Mouse (Mus musculus) lung, embryonic 15.5 days (tissue): ENCODE data around the gene Ybx2. TPM values are rescaled to one million over a fixed set of nuclear protein-coding genes. Genes with fewer than 3 reads are reported as not detected.

Experiments used
- ATAC-seq: fragments of 200-750 bp; cut with Nextera tagmentation; 2 replicates; pipeline ENCODE4 v1.8.0; 2017; ENCODE audit warnings: moderate number of reproducible peaks, borderline replicate concordance; ENCODE audit not compliant: low FRiP score, low TSS enrichment; ENCODE audit errors: extremely low read depth
- H3K27ac ChIP-seq: fragments of 300-500 bp; sonication (generic); 2 replicates; pipeline ENCODE4 v1.5.1; 2015; ENCODE audit warnings: moderate library complexity, mild to moderate bottlenecking, inconsistent platforms
- H3K27me3 ChIP-seq: fragments of 300-500 bp; sonication (generic); 2 replicates; pipeline ENCODE4 v1.6.1; 2015; ENCODE audit warnings: inconsistent platforms
- H3K36me3 ChIP-seq: fragments of 300-500 bp; sonication (generic); 2 replicates; pipeline ENCODE4 v1.6.1; 2015; ENCODE audit warnings: inconsistent platforms
- H3K4me1 ChIP-seq: fragments of 300-500 bp; sonication (generic); 2 replicates; pipeline ENCODE4 v1.6.1; 2015; ENCODE audit warnings: inconsistent platforms
- H3K4me2 ChIP-seq: fragments of 300-500 bp; sonication (generic); 2 replicates; pipeline ENCODE4 v1.6.1; 2015; ENCODE audit warnings: inconsistent platforms, mild to moderate bottlenecking, moderate library complexity
- H3K4me3 ChIP-seq: fragments of 300-500 bp; sonication (generic); 2 replicates; pipeline ENCODE4 v1.5.1; 2015; ENCODE audit warnings: mild to moderate bottlenecking, inconsistent platforms
- H3K9ac ChIP-seq: fragments of 300-500 bp; sonication (generic); 2 replicates; pipeline ENCODE4 v1.6.1; 2015; ENCODE audit warnings: inconsistent platforms
- H3K9me3 ChIP-seq: fragments of 300-500 bp; sonication (generic); 2 replicates; pipeline ENCODE4 v1.6.1; 2016; ENCODE audit warnings: inconsistent platforms
- WGBS: fragments of 180-500 bp; shearing (Covaris S2); methylation state at CpG from one replicate; pipeline ENCODE4 v1.1.7; 2015; 5-methylcytosine and 5-hydroxymethylcytosine counted together
- polyA plus RNA-seq: library from polyadenylated mRNA; unstranded; fragments of >200 nt; fragmentation: Nextera tagmentation; extraction: Ambion mirVana; gene quantifications from 2 replicates; pipeline ENCODE4 v1.2.1, GENCODE M21; 2015

Ybx2 gene
- polyA plus RNA-seq, 1 experiment from 2014 or later, result 3.0 TPM

GRCm38 (mm10) chr11:69938401-69938979 lies 2.9 kb downstream of the Ybx2 start:
- no peak for ATAC-seq

DNA sequence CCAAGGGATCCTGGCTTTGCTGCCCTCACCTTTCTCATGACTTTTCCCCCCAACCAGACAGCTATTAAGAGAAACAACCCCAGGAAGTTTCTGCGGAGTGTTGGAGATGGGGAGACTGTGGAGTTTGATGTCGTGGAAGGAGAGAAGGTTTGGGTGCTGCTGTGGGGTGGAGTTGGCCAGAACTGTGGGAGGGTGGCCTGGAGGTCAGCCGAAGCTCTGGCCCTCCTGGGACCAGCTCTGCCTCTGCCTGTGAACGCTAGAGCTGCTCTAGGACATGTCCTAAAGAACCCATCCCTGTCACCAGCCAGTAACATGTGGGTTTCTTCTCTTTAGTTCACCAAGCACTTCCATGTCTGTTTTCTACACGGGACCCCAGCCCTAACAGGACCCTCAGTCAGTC lies 3.6 kb downstream of the Ybx2 start:
- peaks cover 2% of the 10 kb centered on the region for H3K36me3 ChIP-seq
- no peak overlapping the region for H3K27ac ChIP-seq
- peaks cover 34% of the 10 kb centered on the region for H3K4me1 ChIP-seq
- ATAC-seq, result no peak
- H3K9me3 ChIP-seq, result no peaks in the 10 kb centered on the region
- H3K27me3 ChIP-seq, result peaks cover 40% of the 10 kb centered on the region
- H3K4me3 ChIP-seq, result no peak overlapping the region
- no peak overlapping the region for H3K4me2 ChIP-seq
- 63% methylated on average over 5 of the region's 5 CpGs for WGBS
- no peak overlapping the region for H3K9ac ChIP-seq

More at GRCm38 (mm10) chr11:69938401-69938979, 2.9 kb downstream of the Ybx2 start:
- Histone ChIP-seq H3K4me1 (peaks cover 34% of the 10 kb centered on the region), H3K36me3 (no peaks in the 10 kb centered on the region; the same call in 1 of the 2 replicates), H3K4me3 (no peak overlapping the region), H3K27me3 (peaks cover 40% of the 10 kb centered on the region), H3K9ac (no peak overlapping the region), H3K9me3 (no peaks in the 10 kb centered on the region), H3K4me2 (no peak overlapping the region), H3K27ac (no peak overlapping the region)
- WGBS, result 23% methylated on average over 9 of the region's 9 CpGs

DNA sequence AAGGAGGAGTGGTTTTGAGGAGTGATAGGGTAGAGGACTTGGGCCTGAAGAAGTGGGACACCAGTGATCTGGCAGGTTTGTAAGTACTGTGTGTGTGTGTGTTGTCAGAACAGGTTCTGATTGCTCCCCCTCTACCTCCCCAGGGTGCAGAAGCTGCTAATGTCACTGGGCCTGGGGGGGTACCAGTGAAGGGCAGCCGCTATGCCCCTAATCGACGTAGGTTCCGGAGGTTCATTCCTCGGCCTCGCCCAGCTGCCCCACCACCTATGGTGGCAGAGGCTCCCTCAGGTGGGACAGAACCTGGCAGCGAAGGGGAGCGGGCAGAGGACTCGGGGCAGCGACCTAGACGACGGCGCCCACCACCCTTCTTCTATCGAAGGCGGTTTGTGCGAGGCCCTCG lies 4.1 kb downstream of the Ybx2 start:
- H3K9me3 ChIP-seq, result no peaks in the 10 kb centered on the region
- H3K36me3 ChIP-seq, result peaks cover 7% of the 10 kb centered on the region
- H3K9ac ChIP-seq, result no peak overlapping the region
- WGBS, result 94% methylated on average over 17 of the region's 17 CpGs
- no peak for ATAC-seq
- H3K4me3 ChIP-seq, result no peak overlapping the region
- H3K27ac ChIP-seq, result no peak overlapping the region
- H3K4me2 ChIP-seq, result no peak overlapping the region
- peaks cover 28% of the 10 kb centered on the region for H3K4me1 ChIP-seq
- H3K27me3 ChIP-seq, result peaks cover 38% of the 10 kb centered on the region

DNA sequence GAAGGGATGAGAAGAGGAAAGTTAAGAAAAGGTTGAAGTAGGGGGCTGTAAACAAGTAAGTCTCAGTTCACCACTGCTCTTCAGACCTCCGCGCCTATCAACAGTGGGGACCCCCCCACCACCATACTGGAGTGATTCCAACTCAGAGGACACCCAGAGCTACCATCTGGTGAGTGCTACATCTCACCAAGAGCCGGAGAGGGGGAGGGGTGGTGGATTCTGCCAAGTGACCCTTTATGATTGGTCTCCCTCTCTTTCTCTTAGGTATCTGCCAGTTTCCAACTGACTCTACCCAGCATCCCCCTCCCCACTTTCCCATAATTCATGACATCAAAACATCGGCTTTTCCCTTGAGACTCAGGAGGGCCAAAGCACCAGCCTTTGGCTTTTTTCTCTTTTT lies 5.4 kb downstream of the Ybx2 start:
- no peak overlapping the region for H3K27ac ChIP-seq
- H3K4me1 ChIP-seq, result peaks cover 17% of the 10 kb centered on the region
- 65% methylated on average over 4 of the region's 4 CpGs for WGBS
- no peak for ATAC-seq
- no peak overlapping the region for H3K9ac ChIP-seq
- peaks cover 12% of the 10 kb centered on the region for H3K36me3 ChIP-seq
- H3K4me3 ChIP-seq, result no peak overlapping the region
- H3K27me3 ChIP-seq, result peaks cover 29% of the 10 kb centered on the region
- no peak overlapping the region for H3K4me2 ChIP-seq
- no peaks in the 10 kb centered on the region for H3K9me3 ChIP-seq

DNA sequence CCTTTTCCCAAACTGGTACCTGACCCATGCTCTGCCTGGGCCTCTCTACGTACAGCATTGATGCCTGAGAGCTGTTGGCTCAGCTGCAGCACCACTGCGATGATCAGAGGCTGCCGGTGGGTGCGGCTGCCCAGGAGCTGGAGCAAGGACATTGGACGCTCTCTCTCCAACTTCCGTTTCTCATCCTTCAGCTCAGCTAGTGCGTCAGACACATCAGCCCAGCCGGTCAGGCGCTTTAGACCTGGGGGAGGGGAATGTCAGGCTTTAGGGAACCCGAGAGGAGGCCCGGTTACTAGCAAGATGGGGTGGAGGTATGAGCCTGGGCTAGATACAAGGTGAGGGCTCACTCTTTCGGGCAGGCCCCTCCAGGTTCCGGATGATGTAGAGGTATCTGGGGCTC lies 9.6 kb downstream of the Ybx2 start:
- Histone ChIP-seq H3K9ac (no peak overlapping the region), H3K36me3 (peaks cover 12% of the 10 kb centered on the region), H3K4me3 (no peak overlapping the region), H3K27me3 (no peaks in the 10 kb centered on the region; the same call in 1 of the 2 replicates), H3K27ac (no peak overlapping the region), H3K9me3 (no peaks in the 10 kb centered on the region), H3K4me2 (no peak overlapping the region), H3K4me1 (peaks cover 29% of the 10 kb centered on the region)
- ATAC-seq, result no peak
- 60% methylated on average over 13 of the region's 13 CpGs for WGBS

DNA sequence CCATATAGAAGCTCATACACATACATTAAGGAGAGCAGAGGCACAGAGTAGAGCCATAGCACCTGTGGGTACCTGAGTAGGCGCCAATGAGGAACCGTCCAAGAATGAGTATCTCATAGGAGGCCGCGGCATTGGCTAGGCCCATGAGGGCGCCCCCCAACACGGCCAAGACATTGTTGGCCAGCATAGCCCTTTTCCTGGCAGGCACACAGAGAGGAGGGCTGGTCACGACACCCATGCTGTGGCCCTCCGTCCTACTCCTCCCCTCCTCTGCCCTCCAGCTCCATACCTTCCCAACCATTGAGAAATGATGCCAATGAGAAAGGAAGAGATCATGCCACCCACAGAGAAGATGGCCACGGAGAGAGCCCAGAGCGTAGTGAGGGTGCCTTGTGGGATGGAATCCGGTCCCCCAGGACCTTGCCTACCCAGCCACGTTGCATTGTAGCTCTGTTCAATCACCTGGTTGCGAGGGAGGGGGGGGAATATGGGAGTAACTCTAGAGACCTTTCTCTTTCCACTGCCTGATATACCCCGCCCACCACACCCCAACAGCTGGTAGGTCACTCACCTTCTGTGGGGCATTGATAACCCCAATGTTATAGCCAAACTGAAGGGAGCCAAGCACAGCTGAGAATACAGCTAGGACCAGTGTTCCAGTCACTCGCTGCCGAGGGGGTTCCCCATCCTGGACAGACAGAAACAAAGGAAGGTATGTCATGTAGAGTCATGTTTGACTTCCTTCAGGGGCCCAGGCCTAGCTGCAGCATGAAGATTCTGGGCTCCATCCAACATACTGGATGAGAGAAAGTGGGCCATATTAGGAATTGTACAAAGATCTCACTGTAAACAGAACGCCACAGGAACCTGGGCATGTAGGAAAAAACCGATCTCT lies 10.6 kb downstream of the Ybx2 start:
- Histone ChIP-seq H3K27me3 (no peaks in the 10 kb centered on the region; the same call in 1 of the 2 replicates), H3K9ac (no peak overlapping the region), H3K4me1 (peaks cover 29% of the 10 kb centered on the region), H3K9me3 (no peaks in the 10 kb centered on the region), H3K4me3 (peak overlapping the region; percentile 50; the same call in 1 of the 2 replicates), H3K27ac (0 out of 2 replicates have a peak overlapping the region, but pooled peaks have one; percentile 88), H3K4me2 (peak overlapping the region; percentile 71; the same call in 1 of the 2 replicates), H3K36me3 (peaks cover 12% of the 10 kb centered on the region)
- WGBS, result 84% methylated on average over 18 of the region's 18 CpGs
- no peak for ATAC-seq

DNA sequence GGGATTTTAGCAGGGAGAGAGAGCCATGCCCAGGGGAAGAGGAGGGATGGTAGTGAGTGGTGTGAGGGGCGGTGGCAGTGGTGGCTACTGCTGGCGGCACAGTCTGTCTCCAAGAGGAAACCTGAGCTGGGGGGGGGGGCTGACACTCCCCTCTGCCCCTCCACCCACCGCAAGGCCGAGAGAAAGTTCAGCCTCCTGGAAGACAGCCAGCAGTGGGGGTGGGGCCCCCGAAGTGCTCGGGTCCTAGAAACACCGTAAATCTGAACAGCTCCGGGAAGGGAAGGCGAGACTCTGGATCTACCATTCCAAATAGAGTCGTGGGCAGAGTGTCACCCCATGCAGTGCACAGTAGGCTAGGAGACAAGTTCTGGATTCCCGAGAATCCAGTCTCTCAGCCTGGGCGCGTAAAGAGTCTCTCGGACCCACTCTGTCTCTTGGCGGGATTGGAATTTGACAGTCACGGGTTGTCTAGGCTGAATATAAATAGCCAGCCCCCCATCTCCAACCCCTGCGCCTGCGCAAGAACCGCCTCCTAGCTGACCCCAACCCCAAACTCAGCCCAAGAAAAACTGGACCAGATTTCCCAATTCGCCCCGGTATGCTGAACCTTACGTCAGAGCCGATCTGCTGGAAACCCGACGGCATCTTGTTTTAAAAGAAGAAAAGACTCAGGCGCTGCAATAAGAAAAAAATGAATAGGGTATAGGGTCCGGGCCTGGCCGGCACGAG lies 11.9 kb downstream of the Ybx2 start:
- ATAC-seq, result peak; percentile 46
- Histone ChIP-seq H3K9ac (peak overlapping the region; percentile 46), H3K27ac (peak overlapping the region; percentile 88), H3K27me3 (no peaks in the 10 kb centered on the region; the same call in 1 of the 2 replicates), H3K36me3 (peaks cover 12% of the 10 kb centered on the region), H3K9me3 (no peaks in the 10 kb centered on the region), H3K4me1 (peaks cover 31% of the 10 kb centered on the region), H3K4me3 (peak overlapping the region; percentile 50), H3K4me2 (peak overlapping the region; percentile 71)
- 1% methylated on average over 29 of the region's 29 CpGs for WGBS

DNA sequence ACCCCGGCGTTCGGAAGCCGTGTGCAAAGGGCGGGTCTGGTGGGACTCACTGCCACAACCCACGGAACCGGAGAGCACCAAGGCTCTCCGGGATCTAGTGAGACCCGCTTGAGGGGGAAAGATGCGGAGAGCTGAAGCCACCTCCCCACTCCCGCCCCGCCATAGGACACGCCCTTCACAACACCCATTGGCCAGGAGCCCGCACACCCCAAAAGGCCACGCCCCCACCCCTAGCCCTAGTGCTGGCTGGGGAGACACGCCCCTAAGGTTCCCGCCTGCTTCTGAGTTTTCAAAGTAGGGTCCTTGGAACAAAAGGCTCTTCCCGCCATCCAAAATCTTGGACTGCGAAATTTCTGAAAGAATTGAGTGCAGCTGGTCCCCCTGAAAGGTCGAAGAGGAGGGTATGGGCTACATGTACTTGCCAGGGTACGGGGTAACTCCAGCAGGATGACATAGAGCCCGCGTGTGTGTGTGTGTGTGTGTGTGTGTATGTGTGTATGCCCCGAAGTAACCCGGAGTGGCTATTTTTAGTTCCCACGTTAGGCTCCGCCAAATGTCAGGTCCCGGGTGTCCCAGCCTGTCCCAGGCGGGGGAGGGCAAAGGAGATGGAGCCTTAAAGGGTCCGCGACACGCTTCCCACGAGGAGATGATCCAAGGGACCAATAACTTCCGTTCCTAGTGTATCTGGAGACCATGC lies 12.6 kb downstream of the Ybx2 start, which contains the start of gene Slc2a4:
Gene Slc2a4, minus strand, starts transcription at position 123 of the 697 bp plus-strand sequence.
- H3K9ac ChIP-seq, result peak within 1 kb of the TSS; percentile 46
- peak; percentile 93 for ATAC-seq
- H3K4me3 ChIP-seq, result peak within 1 kb of the TSS; percentile 50
- H3K27ac ChIP-seq, result peak within 1 kb of the TSS; percentile 88
- H3K4me1 ChIP-seq, result peaks cover 37% of the 10 kb centered on the region
- 0% methylated on average over 34 of the region's 34 CpGs for WGBS
- H3K36me3 ChIP-seq, result peaks cover 12% of the 10 kb centered on the region
- H3K27me3 ChIP-seq, result no peaks in the 10 kb centered on the region; the same call in 1 of the 2 replicates
- no peaks in the 10 kb centered on the region for H3K9me3 ChIP-seq
- peak within 1 kb of the TSS; percentile 71 for H3K4me2 ChIP-seq

- Histone ChIP-seq H3K4me3 (peak overlapping the region; percentile 50), H3K9me3 (no peaks in the 10 kb centered on the region), H3K27me3 (no peaks in the 10 kb centered on the region; the same call in 1 of the 2 replicates), H3K9ac (peak overlapping the region; percentile 46; the same call in 1 of the 2 replicates), H3K4me1 (peaks cover 37% of the 10 kb centered on the region), H3K4me2 (peak overlapping the region; percentile 71), H3K36me3 (peaks cover 12% of the 10 kb centered on the region), H3K27ac (peak overlapping the region; percentile 88)
- 2% methylated on average over 14 of the region's 14 CpGs for WGBS
- peak; percentile 37 for ATAC-seq
Measured at GRCm38 (mm10) chr11:69948763-69949150, 13.2 kb downstream of the Ybx2 start.

DNA sequence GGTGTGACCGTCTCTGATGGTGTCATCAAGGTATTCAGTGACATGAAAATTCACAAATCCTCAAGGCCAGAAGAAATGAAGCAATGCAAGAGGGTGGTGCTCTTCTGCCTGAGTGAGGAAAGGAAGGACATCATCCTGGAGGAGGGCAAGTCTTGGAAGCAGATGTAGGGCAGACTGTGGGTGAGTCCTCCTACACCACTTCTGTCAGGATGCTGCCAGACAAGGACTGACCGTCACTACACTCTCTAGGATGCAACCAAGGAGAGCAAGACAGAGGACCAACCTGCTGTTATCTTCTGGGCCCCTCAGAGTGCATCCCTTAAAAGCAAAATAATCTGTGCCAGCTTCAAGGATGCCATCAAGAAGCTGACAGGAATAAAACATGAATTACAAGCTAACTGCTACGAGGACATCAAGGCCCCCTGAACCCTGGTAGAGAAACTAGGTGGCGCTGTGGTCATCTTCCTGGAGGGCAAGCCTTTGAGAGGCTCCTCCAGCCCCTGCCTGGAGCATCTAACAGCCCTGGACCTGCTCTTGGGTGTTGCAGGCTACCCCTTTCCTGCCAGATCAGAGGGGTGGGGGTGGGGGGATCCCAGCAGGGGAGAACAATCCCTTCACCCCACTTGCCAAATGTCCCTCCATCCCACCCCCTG lies 15.3 kb downstream of the Ybx2 start:
- no peak overlapping the region for H3K4me2 ChIP-seq
- no peak overlapping the region for H3K9ac ChIP-seq
- WGBS, result 37% methylated on average over 4 of the region's 4 CpGs
- no peaks in the 10 kb centered on the region; the same call in 1 of the 2 replicates for H3K27me3 ChIP-seq
- no peak for ATAC-seq
- no peaks in the 10 kb centered on the region for H3K9me3 ChIP-seq
- no peaks in the 10 kb centered on the region for H3K36me3 ChIP-seq
- H3K4me3 ChIP-seq, result no peak overlapping the region
- peaks cover 36% of the 10 kb centered on the region for H3K4me1 ChIP-seq
- H3K27ac ChIP-seq, result no peak overlapping the region
